7 mouse cellular contexts compared by ENCODE assay signal in the genomic region with DNA sequence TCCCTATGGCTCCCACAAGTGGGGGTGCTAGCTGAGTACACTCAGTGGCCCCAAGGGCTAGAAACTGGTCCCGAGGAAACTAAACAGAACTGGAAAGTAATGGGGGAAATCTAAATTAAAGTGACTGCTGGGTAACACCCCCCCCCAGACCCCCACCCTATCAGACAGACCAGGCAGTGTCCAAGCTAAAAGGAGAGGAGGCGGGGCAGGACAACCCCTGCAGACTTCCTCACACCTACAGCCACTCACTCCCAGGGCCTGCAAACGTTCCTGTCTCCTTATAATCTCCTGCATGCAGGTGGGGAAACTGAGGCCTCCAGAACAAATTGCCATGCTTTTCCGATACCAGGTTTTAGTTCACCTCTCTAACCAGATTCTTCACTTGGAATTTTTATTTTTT. TPM values are rescaled to one million over a fixed set of nuclear protein-coding genes. Genes with fewer than 3 reads are reported as not detected.
DNase-seq lines count a peak whose midpoint lies in the region; ATAC-seq and TF ChIP-seq lines count a peak whose summit lies in the region.

No protein-coding gene starts in this region.

- WGBS in embryonic facial prominence, embryonic 14.5 days, result 1% methylated on average over 3 of the region's 4 CpGs
- 11% methylated on average over 4 of the region's 4 CpGs for WGBS in intestine, postnatal 0 days
- WGBS in neural tube, embryonic 15.5 days, result 13% methylated on average over 4 of the region's 4 CpGs

- no peak for DNase-seq in layer of hippocampus, adult 2 months (ENCODE audit: low spot score in 2 of 2)
- no peak for DNase-seq in layer of hippocampus, postnatal 14 days (ENCODE audit: low spot score in 2 of 2)
- DNase-seq in embryonic facial prominence, embryonic 14.5 days (ENCODE audit: low spot score), result no peak
- DNase-seq in urinary bladder, postnatal 36 days (ENCODE audit: low spot score in 2 of 2), result no peak

- H3K4me1 ChIP-seq in embryonic facial prominence, embryonic 14.5 days (ENCODE audit: control insufficient read depth, insufficient read depth, low read length), result peaks cover 33% of the 10 kb centered on the region
- H3K4me1 ChIP-seq in intestine, postnatal 0 days (replicated peaks; ENCODE audit: control insufficient read depth, insufficient read depth, low read length), result peaks cover 17% of the 10 kb centered on the region
- peaks cover 38% of the 10 kb centered on the region for H3K4me1 ChIP-seq in neural tube, embryonic 15.5 days

- TF ChIP-seq CTCF in layer of hippocampus, adult 2 months (conservative IDR thresholded peaks at IDR 0.05), result no peak
- TF ChIP-seq CTCF in intestine, postnatal 0 days (IDR thresholded peaks at IDR 0.05; ENCODE audit: low read depth), result no peak

- no peak for ATAC-seq in embryonic facial prominence, embryonic 14.5 days (ENCODE audit: low read depth)
- ATAC-seq in intestine, postnatal 0 days, result no peak
- no peak for ATAC-seq in neural tube, embryonic 15.5 days (ENCODE audit: low FRiP score)
- ATAC-seq in megakaryocyte progenitor cell, adult 5-6 weeks (replicated peaks; ENCODE audit: poor library complexity), result no peak

- H3K27ac ChIP-seq in layer of hippocampus, adult 2 months, result peak overlapping the region; percentile 99
- peak overlapping the region; percentile 96 for H3K27ac ChIP-seq in embryonic facial prominence, embryonic 14.5 days (replicated peaks; ENCODE audit: low read depth, low read length)
- peak overlapping the region; percentile 96; the same call in 1 of the 2 replicates for H3K27ac ChIP-seq in intestine, postnatal 0 days (ENCODE audit: low read depth, low read length)
- H3K27ac ChIP-seq in neural tube, embryonic 15.5 days (replicated peaks), result peak overlapping the region; percentile 88

- H3K4me3 ChIP-seq in layer of hippocampus, adult 2 months, result peak overlapping the region; percentile 92
- H3K4me3 ChIP-seq in embryonic facial prominence, embryonic 14.5 days (ENCODE audit: low read depth, low read length), result peak overlapping the region; percentile 70
- H3K4me3 ChIP-seq in intestine, postnatal 0 days (ENCODE audit: low read depth, low read length), result peak overlapping the region; percentile 85
- H3K4me3 ChIP-seq in neural tube, embryonic 15.5 days (replicated peaks), result peak overlapping the region; percentile 81

- H3K9ac ChIP-seq in embryonic facial prominence, embryonic 14.5 days (ENCODE audit: low read depth, low read length), result peak overlapping the region; percentile 86
- 0 out of 2 replicates have a peak overlapping the region, but pooled peaks have one; percentile 88 for H3K9ac ChIP-seq in intestine, postnatal 0 days (ENCODE audit: low read depth, low read length)
- peak overlapping the region; percentile 91 for H3K9ac ChIP-seq in neural tube, embryonic 15.5 days (replicated peaks)

- no peaks in the 10 kb centered on the region for H3K9me3 ChIP-seq in embryonic facial prominence, embryonic 14.5 days (ENCODE audit: control insufficient read depth, low read length)
- H3K9me3 ChIP-seq in intestine, postnatal 0 days (ENCODE audit: control insufficient read depth), result no peaks in the 10 kb centered on the region
- H3K9me3 ChIP-seq in neural tube, embryonic 15.5 days (replicated peaks), result no peaks in the 10 kb centered on the region

- peak overlapping the region; percentile 70 for H3K4me2 ChIP-seq in embryonic facial prominence, embryonic 14.5 days (ENCODE audit: low read depth, low read length)
- H3K4me2 ChIP-seq in intestine, postnatal 0 days (replicated peaks; ENCODE audit: low read depth), result peak overlapping the region; percentile 98
- peak overlapping the region; percentile 91 for H3K4me2 ChIP-seq in neural tube, embryonic 15.5 days

- no peaks in the 10 kb centered on the region for H3K36me3 ChIP-seq in embryonic facial prominence, embryonic 14.5 days (ENCODE audit: control insufficient read depth, insufficient read depth, low read length)
- no peaks in the 10 kb centered on the region for H3K36me3 ChIP-seq in intestine, postnatal 0 days (ENCODE audit: control insufficient read depth, insufficient read depth)
- H3K36me3 ChIP-seq in neural tube, embryonic 15.5 days, result no peaks in the 10 kb centered on the region

- no peaks in the 10 kb centered on the region for H3K27me3 ChIP-seq in embryonic facial prominence, embryonic 14.5 days (replicated peaks; ENCODE audit: control insufficient read depth, insufficient read depth, low read length)
- H3K27me3 ChIP-seq in intestine, postnatal 0 days (replicated peaks; ENCODE audit: control insufficient read depth, insufficient read depth, low read length), result no peaks in the 10 kb centered on the region
- no peaks in the 10 kb centered on the region for H3K27me3 ChIP-seq in neural tube, embryonic 15.5 days (replicated peaks)

RNA-seq across cellular contexts. Expression of a gene that starts 0.9 kb away (rescaled TPM):
- 100 to 1,000 TPM; 135 to 138 TPM for total RNA-seq in layer of hippocampus, adult 2 months (2021)
- 100 to 1,000 TPM; 125 to 130 TPM for total RNA-seq in layer of hippocampus, postnatal 14 days (2021)
- polyA plus RNA-seq in embryonic facial prominence, embryonic 14.5 days (2014; fragmentation: Nextera tagmentation; extraction: Ambion mirVana), result 35.4 and 36.5 TPM in 2 replicates
- polyA plus RNA-seq in intestine, postnatal 0 days (2015; fragmentation: Nextera tagmentation; extraction: Ambion mirVana), result 6.3 and 6.6 TPM in 2 replicates
- 27.8 and 29.9 TPM in 2 replicates for polyA plus RNA-seq in neural tube, embryonic 15.5 days (2015; fragmentation: Nextera tagmentation; extraction: Ambion mirVana)
- total RNA-seq in megakaryocyte progenitor cell, adult 5-6 weeks (2015), result 20.5 and 25.0 TPM in 2 replicates
- 14.2 and 21.7 TPM in 2 replicates for total RNA-seq in megakaryocyte progenitor cell, adult 5-6 weeks (2017)

Comparison
In these comparisons a context has a peak if more than half of its experiments do, and no peak if none do; other contexts are left out.
1. RNA of a gene that starts 0.9 kb away (total RNA-seq): 135 to 138 TPM in layer of hippocampus, adult 2 months and 125 to 130 TPM in layer of hippocampus, postnatal 14 days; 14.2 to 25.0 TPM in megakaryocyte progenitor cell, adult 5-6 weeks; every median in the first group is over 4 times any median in the second.
2. Peak in every context shown above with its lines, with median percentiles within 50 percentile points of each other: H3K27ac ChIP-seq, H3K4me3 ChIP-seq, H3K4me2 ChIP-seq and H3K9ac ChIP-seq.